Mouse (Mus musculus) kidney, embryonic 14.5 days (tissue): ENCODE measurements around the gene Cacnb4. TPM values are rescaled to one million over a fixed set of nuclear protein-coding genes. Genes with fewer than 3 reads are reported as not detected.

ENCODE experiments used
- ATAC-seq: fragments of 200-750 bp; cut with Nextera tagmentation; 2 replicates; pipeline ENCODE4 v1.8.0; 2017; ENCODE audit warnings: moderate number of reproducible peaks, mild to moderate bottlenecking, moderate TSS enrichment, moderate library complexity; ENCODE audit not compliant: low FRiP score, low TSS enrichment
- H3K27ac ChIP-seq: fragments of 300-500 bp; sonication (generic); 2 replicates; pipeline ENCODE4 v1.5.1; 2014; ENCODE audit warnings: low read depth, mild to moderate bottlenecking, low read length, moderate library complexity, mixed read lengths
- H3K27me3 ChIP-seq: fragments of 300-500 bp; sonication (generic); 2 replicates; pipeline ENCODE4 v1.6.1; 2014; ENCODE audit warnings: mild to moderate bottlenecking, low read length; ENCODE audit not compliant: control insufficient read depth, insufficient read depth
- H3K36me3 ChIP-seq: fragments of 300-500 bp; sonication (generic); 2 replicates; pipeline ENCODE4 v1.6.1; 2014; ENCODE audit warnings: low read length, mixed read lengths; ENCODE audit not compliant: control insufficient read depth, insufficient read depth
- H3K4me1 ChIP-seq: fragments of 300-500 bp; sonication (generic); 2 replicates; pipeline ENCODE4 v1.6.1; 2014; ENCODE audit warnings: low read length, mixed read lengths; ENCODE audit not compliant: control insufficient read depth, insufficient read depth
- H3K4me2 ChIP-seq: fragments of 300-500 bp; sonication (generic); replicated peaks from 2 replicates; pipeline ENCODE4 v1.6.1; 2014; ENCODE audit warnings: low read depth, mild to moderate bottlenecking, low read length
- H3K4me3 ChIP-seq: fragments of 300-500 bp; sonication (generic); 2 replicates; pipeline ENCODE4 v1.5.1; 2014; ENCODE audit warnings: mild to moderate bottlenecking, low read length
- H3K9ac ChIP-seq: fragments of 300-500 bp; sonication (generic); 2 replicates; pipeline ENCODE4 v1.6.1; 2014; ENCODE audit warnings: low read depth, mild to moderate bottlenecking, low read length, moderate library complexity
- H3K9me3 ChIP-seq: fragments of 300-500 bp; sonication (generic); 2 replicates; pipeline ENCODE4 v1.6.1; 2016; ENCODE audit warnings: low read length; ENCODE audit not compliant: control insufficient read depth
- WGBS: fragments of 180-500 bp; shearing (Covaris S2); extraction: QIAGEN DNeasy Blood & Tissue Kit; methylation state at CpG from one replicate; pipeline ENCODE4 v1.1.7; 2014; 5-methylcytosine and 5-hydroxymethylcytosine counted together
- polyA plus RNA-seq: library from polyadenylated mRNA; unstranded; fragments of >200 nt; fragmentation: Nextera tagmentation; extraction: Ambion mirVana; gene quantifications from 2 replicates; pipeline ENCODE4 v1.2.1, GENCODE M21; 2014

The Cacnb4 gene
- polyA plus RNA-seq, 1 experiment from 2014 or later = 4.3 TPM

- no peak for ATAC-seq
- no peak overlapping the region for H3K27ac ChIP-seq
- 95% methylated on average over 3 of the region's 3 CpGs for WGBS
- H3K4me2 ChIP-seq = no peak overlapping the region
- H3K4me1 ChIP-seq = no peaks in the 10 kb centered on the region
- no peaks in the 10 kb centered on the region for H3K36me3 ChIP-seq
- H3K9ac ChIP-seq = no peak overlapping the region
- H3K27me3 ChIP-seq = no peaks in the 10 kb centered on the region
- no peak overlapping the region for H3K4me3 ChIP-seq
- H3K9me3 ChIP-seq = no peaks in the 10 kb centered on the region
Measured at GRCm38 (mm10) chr2:52504762-52505161, 171.9 kb downstream of the Cacnb4 start.

- WGBS = 78% methylated on average over 6 of the region's 6 CpGs
- H3K4me3 ChIP-seq = no peak overlapping the region
- no peak overlapping the region for H3K4me2 ChIP-seq
- H3K27me3 ChIP-seq = no peaks in the 10 kb centered on the region
- H3K36me3 ChIP-seq = no peaks in the 10 kb centered on the region
- H3K9me3 ChIP-seq = no peaks in the 10 kb centered on the region
- 0 out of 2 replicates have a peak, but pooled peaks cover 1% of the 10 kb centered on the region for H3K4me1 ChIP-seq
- ATAC-seq = no peak; the same call in 1 of the 2 replicates
- H3K9ac ChIP-seq = no peak overlapping the region
- H3K27ac ChIP-seq = no peak overlapping the region
Measured at GRCm38 (mm10) chr2:52499849-52500262, 176.8 kb downstream of the Cacnb4 start.

GRCm38 (mm10) chr2:52499101-52499537 lies 177.5 kb downstream of the Cacnb4 start:
- no peak overlapping the region for H3K9ac ChIP-seq
- no peak overlapping the region for H3K27ac ChIP-seq
- H3K27me3 ChIP-seq = no peaks in the 10 kb centered on the region
- WGBS = 77% methylated on average over 12 of the region's 12 CpGs
- no peak overlapping the region for H3K4me3 ChIP-seq
- 0 out of 2 replicates have a peak, but pooled peaks cover 4% of the 10 kb centered on the region for H3K4me1 ChIP-seq
- no peak for ATAC-seq
- no peaks in the 10 kb centered on the region for H3K9me3 ChIP-seq
- no peak overlapping the region for H3K4me2 ChIP-seq
- no peaks in the 10 kb centered on the region for H3K36me3 ChIP-seq

- no peak overlapping the region for H3K9ac ChIP-seq
- no peak overlapping the region for H3K4me2 ChIP-seq
- WGBS = 87% methylated on average over 11 of the region's 11 CpGs
- no peak for ATAC-seq
- H3K4me1 ChIP-seq = 0 out of 2 replicates have a peak, but pooled peaks cover 4% of the 10 kb centered on the region
- no peaks in the 10 kb centered on the region for H3K36me3 ChIP-seq
- no peaks in the 10 kb centered on the region for H3K27me3 ChIP-seq
- H3K4me3 ChIP-seq = no peak overlapping the region
- no peaks in the 10 kb centered on the region for H3K9me3 ChIP-seq
- H3K27ac ChIP-seq = no peak overlapping the region
Measured at GRCm38 (mm10) chr2:52495097-52495694, 181.4 kb downstream of the Cacnb4 start.

GRCm38 (mm10) chr2:52494274-52494673 lies 182.4 kb downstream of the Cacnb4 start:
- WGBS = 59% methylated on average over 8 of the region's 8 CpGs
- H3K4me3 ChIP-seq = no peak overlapping the region
- no peaks in the 10 kb centered on the region for H3K9me3 ChIP-seq
- H3K4me1 ChIP-seq = 0 out of 2 replicates have a peak, but pooled peaks cover 4% of the 10 kb centered on the region
- H3K36me3 ChIP-seq = no peaks in the 10 kb centered on the region
- no peaks in the 10 kb centered on the region for H3K27me3 ChIP-seq
- no peak overlapping the region for H3K9ac ChIP-seq
- H3K27ac ChIP-seq = no peak overlapping the region
- no peak for ATAC-seq
- H3K4me2 ChIP-seq = no peak overlapping the region

- Histone ChIP-seq H3K9me3 (no peaks in the 10 kb centered on the region), H3K36me3 (no peaks in the 10 kb centered on the region), H3K27me3 (no peaks in the 10 kb centered on the region), H3K4me2 (no peak overlapping the region), H3K9ac (no peak overlapping the region), H3K4me1 (0 out of 2 replicates have a peak, but pooled peaks cover 4% of the 10 kb centered on the region), H3K27ac (no peak overlapping the region), H3K4me3 (no peak overlapping the region)
- ATAC-seq = no peak
- 36% methylated on average over 13 of the region's 13 CpGs for WGBS
Measured at GRCm38 (mm10) chr2:52492867-52493266, 183.8 kb downstream of the Cacnb4 start.

GRCm38 (mm10) chr2:52489840-52490239 lies 186.8 kb downstream of the Cacnb4 start:
- H3K36me3 ChIP-seq = no peaks in the 10 kb centered on the region
- no peaks in the 10 kb centered on the region for H3K27me3 ChIP-seq
- no peaks in the 10 kb centered on the region for H3K9me3 ChIP-seq
- no peak overlapping the region for H3K4me2 ChIP-seq
- ATAC-seq = no peak
- no peak overlapping the region for H3K4me3 ChIP-seq
- H3K27ac ChIP-seq = no peak overlapping the region
- 0 out of 2 replicates have a peak, but pooled peaks cover 3% of the 10 kb centered on the region for H3K4me1 ChIP-seq
- 30% methylated on average over 1 of the region's 1 CpGs for WGBS
- H3K9ac ChIP-seq = no peak overlapping the region

- Histone ChIP-seq H3K9ac (no peak overlapping the region), H3K4me2 (no peak overlapping the region), H3K36me3 (no peaks in the 10 kb centered on the region), H3K27me3 (no peaks in the 10 kb centered on the region), H3K4me1 (no peaks in the 10 kb centered on the region), H3K4me3 (no peak overlapping the region), H3K9me3 (no peaks in the 10 kb centered on the region), H3K27ac (no peak overlapping the region)
- 73% methylated on average over 5 of the region's 5 CpGs for WGBS
- no peak for ATAC-seq
Measured at GRCm38 (mm10) chr2:52483496-52483895, 193.1 kb downstream of the Cacnb4 start.

GRCm38 (mm10) chr2:52480476-52480875 lies 196.2 kb downstream of the Cacnb4 start:
- ATAC-seq = no peak
- H3K9me3 ChIP-seq = no peaks in the 10 kb centered on the region
- no peak overlapping the region for H3K27ac ChIP-seq
- 80% methylated on average over 8 of the region's 8 CpGs for WGBS
- H3K4me1 ChIP-seq = no peaks in the 10 kb centered on the region; the same call in 1 of the 2 replicates
- H3K4me3 ChIP-seq = no peak overlapping the region
- no peak overlapping the region for H3K4me2 ChIP-seq
- no peak overlapping the region for H3K9ac ChIP-seq
- H3K36me3 ChIP-seq = no peaks in the 10 kb centered on the region
- H3K27me3 ChIP-seq = no peaks in the 10 kb centered on the region
